Mouse (Mus musculus) brain, embryonic 14.5 days (tissue): Measurements from ENCODE around the gene Gm9857.

Experiments
- CTCF ChIP-seq: fragments of 200-500 bp; IDR thresholded peaks from 2 replicates; pipeline ENCODE4 v1.5.1; 2012; ENCODE audit warnings: inconsistent platforms, mild to moderate bottlenecking, moderate library complexity, borderline replicate concordance; ENCODE audit not compliant: insufficient read depth, insufficient read length; ENCODE audit errors: extremely low read depth
- POLR2A ChIP-seq: fragments of 200-500 bp; IDR thresholded peaks from 2 replicates; pipeline ENCODE4 v1.6.1; 2012; ENCODE audit warnings: mild to moderate bottlenecking, inconsistent platforms, borderline replicate concordance; ENCODE audit not compliant: poor library complexity, insufficient read depth, insufficient read length, severe bottlenecking; ENCODE audit errors: extremely low read depth

DNA sequence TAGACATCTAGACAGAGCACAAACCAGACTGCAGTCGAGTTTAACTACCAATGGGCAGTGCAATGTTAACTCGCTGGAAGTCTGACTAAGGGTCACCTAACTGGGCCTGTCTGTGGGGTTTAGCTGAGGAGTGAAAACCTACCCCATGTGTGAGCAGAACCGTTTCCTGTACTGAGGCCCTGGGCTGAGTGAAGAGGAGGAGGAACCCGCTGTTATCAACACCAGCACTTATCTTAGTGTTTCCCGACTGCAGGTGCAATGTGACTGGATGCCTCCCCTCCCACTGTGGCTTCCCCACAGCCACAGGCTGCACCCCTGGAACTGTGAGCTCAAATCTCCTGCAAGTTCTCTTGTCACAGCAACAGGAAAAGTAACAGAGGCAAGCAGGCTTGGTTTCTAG, 43.7 kb upstream of the Gm9857 start:
- no peak for TF ChIP-seq POLR2A
- TF ChIP-seq CTCF: no peak
